In genomic region chr5:9100849-9101801, GRCm38 (mm10) we compare ENCODE assay signal across 8 mouse cellular contexts. TPM values are rescaled to one million over a fixed set of nuclear protein-coding genes. Genes with fewer than 3 reads are reported as not detected.
DNase-seq lines count a peak whose midpoint lies in the region; ATAC-seq and TF ChIP-seq lines count a peak whose summit lies in the region.

No protein-coding gene starts in this region.

- H3ac ChIP-seq in myocyte (ENCODE audit: control insufficient read depth, insufficient read length) = peak overlapping the region; percentile 4

- peak; percentile 82 for ATAC-seq in hindbrain, postnatal 0 days
- ATAC-seq in liver, embryonic 13.5 days (ENCODE audit: low read depth) = peak; percentile 77
- ATAC-seq in stomach, embryonic 15.5 days (ENCODE audit: insufficient read depth, low FRiP score, low read depth) = peak; percentile 72

- no peaks in the 10 kb centered on the region for H3K79me2 ChIP-seq in myocyte (ENCODE audit: control insufficient read depth, insufficient read depth)

- no peaks in the 10 kb centered on the region for H3K27me3 ChIP-seq in hindbrain, postnatal 0 days (ENCODE audit: insufficient read depth, low read length)
- H3K27me3 ChIP-seq in liver, embryonic 13.5 days = peaks cover 46% of the 10 kb centered on the region
- no peaks in the 10 kb centered on the region for H3K27me3 ChIP-seq in myocyte (ENCODE audit: control insufficient read depth, insufficient read depth, insufficient read length)
- H3K27me3 ChIP-seq in stomach, embryonic 15.5 days (replicated peaks) = 0 out of 2 replicates have a peak, but pooled peaks cover 4% of the 10 kb centered on the region

- H3K9me3 ChIP-seq in hindbrain, postnatal 0 days (ENCODE audit: low read length) = no peaks in the 10 kb centered on the region
- H3K9me3 ChIP-seq in liver, embryonic 13.5 days (replicated peaks) = peaks cover 5% of the 10 kb centered on the region; the same call in 1 of the 2 replicates
- H3K9me3 ChIP-seq in stomach, embryonic 15.5 days = no peaks in the 10 kb centered on the region

- peak overlapping the region; percentile 71 for H3K4me2 ChIP-seq in hindbrain, postnatal 0 days (ENCODE audit: low read depth, low read length)
- peak overlapping the region; percentile 83 for H3K4me2 ChIP-seq in liver, embryonic 13.5 days
- peak overlapping the region; percentile 77 for H3K4me2 ChIP-seq in myocyte (ENCODE audit: low read depth)
- peak overlapping the region; percentile 81 for H3K4me2 ChIP-seq in stomach, embryonic 15.5 days

- peak overlapping the region; percentile 93 for H3K27ac ChIP-seq in gastrocnemius, adult 2 months
- H3K27ac ChIP-seq in hindbrain, postnatal 0 days = peak overlapping the region; percentile 64
- H3K27ac ChIP-seq in liver, embryonic 13.5 days = no peak overlapping the region; the same call in 1 of the 2 replicates
- H3K27ac ChIP-seq in stomach, embryonic 15.5 days = peak overlapping the region; percentile 42; the same call in 1 of the 2 replicates

- no peak for TF ChIP-seq POLR2A in myocyte (IDR thresholded peaks at IDR 0.05; ENCODE audit: insufficient read length, low read depth)

- H3K9ac ChIP-seq in hindbrain, postnatal 0 days (replicated peaks; ENCODE audit: low read length) = peak overlapping the region; percentile 56
- peak overlapping the region; percentile 75 for H3K9ac ChIP-seq in liver, embryonic 13.5 days
- peak overlapping the region; percentile 57 for H3K9ac ChIP-seq in stomach, embryonic 15.5 days

- H3K4me1 ChIP-seq in hindbrain, postnatal 0 days (ENCODE audit: insufficient read depth, low read length) = no peaks in the 10 kb centered on the region
- peaks cover 13% of the 10 kb centered on the region for H3K4me1 ChIP-seq in liver, embryonic 13.5 days (replicated peaks)
- no peaks in the 10 kb centered on the region for H3K4me1 ChIP-seq in stomach, embryonic 15.5 days

- peak; percentile 2; the same call in 1 of the 2 replicates for TF ChIP-seq CTCF in gastrocnemius, adult 2 months (IDR thresholded peaks at IDR 0.05)
- no peak for TF ChIP-seq CTCF in hindbrain, postnatal 0 days (IDR thresholded peaks at IDR 0.05; ENCODE audit: low read depth)

- WGBS in hindbrain, postnatal 0 days = under 1% methylated on average over 75 of the region's 83 CpGs
- 1% methylated on average over 52 of the region's 83 CpGs for WGBS in liver, embryonic 13.5 days (ENCODE audit: insufficient replicate concordance)
- WGBS in stomach, embryonic 15.5 days = under 1% methylated on average over 63 of the region's 83 CpGs

- peak overlapping the region; percentile 99 for H3K4me3 ChIP-seq in gastrocnemius, adult 2 months
- H3K4me3 ChIP-seq in hindbrain, postnatal 0 days (ENCODE audit: low read length) = peak overlapping the region; percentile 67
- peak overlapping the region; percentile 79 for H3K4me3 ChIP-seq in liver, embryonic 13.5 days (replicated peaks)
- H3K4me3 ChIP-seq in myocyte = peak overlapping the region; percentile 26
- peak overlapping the region; percentile 83 for H3K4me3 ChIP-seq in stomach, embryonic 15.5 days (replicated peaks)

- no peaks in the 10 kb centered on the region for H3K36me3 ChIP-seq in hindbrain, postnatal 0 days (ENCODE audit: insufficient read depth, low read length)
- no peaks in the 10 kb centered on the region for H3K36me3 ChIP-seq in liver, embryonic 13.5 days
- no peaks in the 10 kb centered on the region for H3K36me3 ChIP-seq in myocyte (ENCODE audit: control insufficient read depth, insufficient read depth)
- no peaks in the 10 kb centered on the region for H3K36me3 ChIP-seq in stomach, embryonic 15.5 days

- intact Hi-C loops in gastrocnemius, adult 2 months (cut with DNase I) = loop anchor here (5.0 kb wide), 1 partner anchor 104 kb away; the partner anchor contains the start of gene Crot

- DNase-seq in thymus, postnatal 0 days (ENCODE audit: low spot score) = peak; percentile 38
- DNase-seq in thymus, postnatal 14 days = no peak
- peak; percentile 79 for DNase-seq in cerebellum, adult 9-11 months
- DNase-seq in gastrocnemius, adult 2 months = peak; percentile 66
- DNase-seq in hindbrain, postnatal 0 days (ENCODE audit: low spot score) = peak; percentile 55
- DNase-seq in liver, embryonic 13.5 days = peak; percentile 7

TF ChIP-seq in myocyte, 11 proteins besides CTCF, POLR2A, EP300 and RAD21:
- TF ChIP-seq MYOG (IDR thresholded peaks at IDR 0.05; ENCODE audit: control insufficient read depth in 1 of 3, insufficient read depth in 1 of 3, insufficient read length in 2 of 3, low read depth in 2 of 3) (no peak), MAX (IDR thresholded peaks at IDR 0.05; ENCODE audit: low read depth) (no peak), SRF (IDR thresholded peaks at IDR 0.05; ENCODE audit: control insufficient read depth, insufficient read length, low read depth) (no peak), POLR2AphosphoS2 (IDR thresholded peaks at IDR 0.05; ENCODE audit: insufficient read length, low read depth) (no peak), MYOD1 (IDR thresholded peaks at IDR 0.05; ENCODE audit: control insufficient read depth in 1 of 3, insufficient read length in 2 of 3, low read depth in 2 of 3) (no peak), TCF3 (IDR thresholded peaks at IDR 0.05; ENCODE audit: insufficient read length, low read depth) (no peak), E2F4 (IDR thresholded peaks at IDR 0.05; ENCODE audit: insufficient read depth) (no peak), CEBPB (IDR thresholded peaks at IDR 0.05; ENCODE audit: insufficient read depth, poor library complexity, severe bottlenecking) (no peak), TCF12 (IDR thresholded peaks at IDR 0.05; ENCODE audit: insufficient read depth, poor library complexity, severe bottlenecking) (no peak), USF1 (IDR thresholded peaks at IDR 0.05; ENCODE audit: low read depth) (no peak), REST (IDR thresholded peaks at IDR 0.05; ENCODE audit: insufficient read depth, insufficient read length) (no peak)

RNA-seq across cellular contexts. Expression of gene Tmem243, which starts 0.7 kb away (rescaled TPM):
- polyA plus RNA-seq in thymus, postnatal 0 days (2015; fragmentation: Nextera tagmentation; extraction: Ambion mirVana) = 21.3 and 27.5 TPM in 2 replicates
- 1 to 10 TPM; 7.5 to 9.5 TPM for total RNA-seq in gastrocnemius, adult 2 months (2021)
- total RNA-seq in hindbrain, postnatal 0 days (2014; rRNA removed) = 5.3 and 6.2 TPM in 2 replicates
- polyA plus RNA-seq in hindbrain, postnatal 0 days (2015; fragmentation: Nextera tagmentation; extraction: Ambion mirVana) = 14.9 and 15.7 TPM in 2 replicates
- 9.8 and 10.3 TPM in 2 replicates for polyA plus RNA-seq in liver, embryonic 13.5 days (2015; fragmentation: Nextera tagmentation; extraction: Ambion mirVana)
- polyA plus RNA-seq in myocyte (2012; fragmentation: generic; extraction: Trizol) = 2.7 TPM
- 18.8 and 20.1 TPM in 2 replicates for polyA plus RNA-seq in stomach, embryonic 15.5 days (2015; fragmentation: Nextera tagmentation; extraction: Ambion mirVana)

Comparison
In these comparisons a context has a peak if more than half of its experiments do, and no peak if none do; other contexts are left out.
1. H3K4me3 ChIP-seq: peak in every context shown above with its lines; median percentile 99 in gastrocnemius, adult 2 months; 83 in stomach, embryonic 15.5 days; 79 in liver, embryonic 13.5 days; 67 in hindbrain, postnatal 0 days; 26 in myocyte.